Mouse (Mus musculus): ENCODE measurements around the gene Hrk. TPM values are rescaled to one million over a fixed set of nuclear protein-coding genes. Genes with fewer than 3 reads are reported as not detected.

Gene Hrk
- under 1 TPM; 0.33 to 0.91 TPM for total RNA-seq (2021)
- long read RNA-seq, experiment 1, full-length matches to known transcripts: 1 of 1 reads
- long read RNA-seq, experiment 1, partial matches to known transcripts: 0 of 1 reads
- long read RNA-seq, experiment 1, other reads (novel, unspliced or antisense): 0 of 1 reads
- long read RNA-seq, experiment 2: 0 reads

DNA sequence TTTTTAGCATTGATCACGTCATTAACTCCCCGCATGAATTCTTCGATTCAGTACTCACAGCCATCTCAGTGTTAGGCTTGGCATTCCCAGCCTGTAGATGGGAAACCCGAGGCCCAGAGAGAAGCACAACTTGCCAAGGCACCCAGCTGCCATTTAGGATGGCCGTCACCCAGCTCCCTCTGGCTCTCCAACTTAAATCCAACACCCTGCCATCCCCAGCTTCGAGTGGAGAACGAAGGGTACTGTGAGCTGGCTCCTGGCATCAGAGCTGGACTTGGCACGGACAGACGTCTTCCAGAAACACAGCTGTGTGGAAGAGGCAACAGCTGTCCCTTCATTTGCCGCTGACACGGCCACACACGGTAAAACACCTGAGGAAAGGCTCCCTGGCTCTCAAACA lies at the start of gene Hrk:
Hrk (plus strand) TSS at position 68 of the 400 bp plus-strand sequence.
- DNase-seq: no peak

DNA sequence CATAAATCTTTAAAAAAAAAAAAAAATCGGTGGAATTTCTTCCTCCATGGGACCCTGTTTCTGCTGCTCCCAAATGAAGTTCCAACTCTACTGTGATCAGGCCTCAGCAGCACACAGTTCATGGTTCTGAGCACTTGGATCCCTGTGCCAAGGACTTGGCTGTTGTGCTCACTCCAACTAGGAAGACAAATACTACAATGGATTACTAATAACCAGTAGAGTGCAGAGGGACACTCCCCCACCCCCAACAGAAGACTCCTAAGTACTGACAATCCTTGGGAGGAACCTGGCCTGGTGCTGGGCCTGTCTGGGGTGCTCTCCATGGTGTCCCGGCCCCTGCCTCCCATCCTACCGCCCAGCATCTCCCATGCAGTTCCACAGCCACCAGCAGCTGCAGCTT lies 46.1 kb upstream of the Hrk start:
- no peak for DNase-seq

DNA sequence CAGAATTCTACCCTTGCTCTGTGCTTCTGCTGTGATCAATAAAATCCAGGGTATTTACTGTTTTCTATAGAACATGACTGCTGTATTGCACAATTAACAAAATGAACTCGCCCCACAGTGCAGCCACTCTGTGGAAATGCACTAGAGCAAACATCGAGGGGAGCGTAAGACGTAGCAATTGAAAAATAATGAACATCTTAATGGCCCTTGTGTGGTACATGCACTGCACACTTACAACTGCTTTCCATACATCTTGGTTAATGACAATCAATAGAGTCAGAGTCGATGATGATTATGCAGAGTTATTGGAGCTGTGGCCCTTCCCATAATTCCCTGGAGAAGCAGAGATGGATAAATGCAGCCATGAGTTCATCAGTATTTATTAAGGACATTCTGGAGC lies 45.5 kb upstream of the Hrk start:
- no peak for DNase-seq

DNA sequence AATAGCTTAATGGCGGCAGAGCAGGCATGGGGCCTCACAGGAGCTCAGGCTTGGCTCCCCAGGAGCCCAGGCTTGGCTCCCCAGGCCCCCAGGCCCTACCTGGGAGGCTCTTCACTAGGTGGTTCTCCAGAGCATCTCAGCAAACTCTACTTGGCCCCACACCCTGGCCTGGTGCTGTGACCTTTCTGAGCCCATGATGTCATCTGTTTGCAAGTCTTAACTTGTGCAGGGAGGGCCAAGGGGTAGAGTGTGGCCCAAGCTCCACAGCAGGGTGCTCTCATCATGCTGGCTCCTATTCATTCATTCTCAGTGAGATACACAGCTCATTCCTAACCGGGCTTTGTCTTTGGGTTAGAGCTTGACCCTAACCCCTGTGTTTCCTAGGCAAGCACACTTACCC lies 43.8 kb upstream of the Hrk start:
- DNase-seq: no peak

DNA sequence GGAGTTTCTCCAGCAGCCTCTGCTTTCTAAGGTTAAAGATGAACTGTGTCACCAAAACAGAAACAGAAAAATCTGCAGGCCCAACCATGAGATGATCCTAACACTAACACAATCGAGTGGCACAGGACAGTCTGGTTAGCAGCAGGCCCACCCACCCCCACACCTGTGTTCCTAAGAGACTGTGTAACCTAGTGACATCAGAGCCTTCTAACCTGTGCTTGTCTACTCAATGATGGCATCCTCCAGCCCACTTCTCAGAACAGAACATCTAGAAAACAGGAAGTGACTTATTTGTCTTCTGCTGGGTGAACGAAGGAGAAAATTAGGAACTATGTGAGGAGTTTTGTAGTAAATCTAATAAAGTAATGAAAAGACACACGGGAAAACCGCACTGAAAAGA lies 42.5 kb upstream of the Hrk start:
- no peak for DNase-seq

DNA sequence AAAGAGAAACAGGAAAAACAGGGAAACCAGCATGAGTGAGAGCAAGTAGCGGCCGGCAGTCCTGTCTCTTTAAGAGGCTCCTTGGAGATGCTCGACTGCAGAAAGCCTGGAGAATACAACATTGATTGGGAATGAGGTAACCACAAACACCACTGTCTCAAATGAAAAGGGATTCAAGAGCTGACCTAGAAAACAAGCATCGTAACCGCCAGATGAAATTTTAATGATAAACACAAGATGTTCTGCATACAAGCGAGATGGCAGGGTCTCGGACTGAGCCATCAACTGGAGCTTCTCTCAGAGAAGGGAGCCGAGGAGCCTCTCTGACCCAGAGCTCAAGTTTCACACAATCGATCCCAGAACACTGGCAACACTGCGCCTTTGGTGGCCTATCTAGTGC lies 41.4 kb upstream of the Hrk start:
- no peak for DNase-seq

DNA sequence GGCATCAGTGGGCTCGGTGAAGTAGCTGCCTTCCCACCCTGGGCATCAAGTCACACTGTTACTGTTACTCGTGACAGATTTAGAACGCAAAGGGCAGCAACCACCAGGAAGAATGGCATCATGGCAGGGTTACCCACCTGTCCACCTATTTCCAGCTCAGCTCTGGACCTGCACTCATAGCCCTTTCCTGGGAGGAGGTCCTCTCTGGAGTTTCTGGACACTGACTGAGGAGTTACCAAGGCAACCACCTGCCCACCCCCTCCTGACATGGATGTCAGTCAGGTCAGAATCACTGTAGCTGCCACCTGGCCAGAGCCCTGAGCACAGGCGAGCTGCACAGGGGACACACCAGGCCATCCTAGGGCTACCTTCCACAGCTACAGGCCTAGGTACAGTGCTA lies 37.8 kb upstream of the Hrk start:
- DNase-seq: no peak

DNA sequence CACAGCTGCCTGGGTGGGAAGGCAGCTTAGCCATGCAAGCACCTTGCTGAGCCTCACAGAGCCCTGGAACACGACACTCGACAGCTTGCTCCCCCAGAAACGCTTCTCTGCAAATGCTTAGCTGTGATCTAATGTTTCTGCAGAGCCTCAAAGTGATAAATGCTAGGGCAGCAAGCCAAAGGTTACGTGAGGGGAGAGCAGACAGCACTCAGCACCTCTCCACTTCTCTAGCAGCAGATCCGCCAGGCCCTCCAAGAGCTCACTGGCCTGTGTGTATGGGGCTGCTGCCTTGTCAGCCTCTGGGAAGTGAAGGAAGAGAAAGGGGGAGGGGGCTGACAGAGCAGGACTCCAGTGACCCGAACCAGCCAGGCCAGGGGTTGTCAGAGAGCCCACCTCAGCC lies 36.2 kb upstream of the Hrk start:
- DNase-seq: no peak

DNA sequence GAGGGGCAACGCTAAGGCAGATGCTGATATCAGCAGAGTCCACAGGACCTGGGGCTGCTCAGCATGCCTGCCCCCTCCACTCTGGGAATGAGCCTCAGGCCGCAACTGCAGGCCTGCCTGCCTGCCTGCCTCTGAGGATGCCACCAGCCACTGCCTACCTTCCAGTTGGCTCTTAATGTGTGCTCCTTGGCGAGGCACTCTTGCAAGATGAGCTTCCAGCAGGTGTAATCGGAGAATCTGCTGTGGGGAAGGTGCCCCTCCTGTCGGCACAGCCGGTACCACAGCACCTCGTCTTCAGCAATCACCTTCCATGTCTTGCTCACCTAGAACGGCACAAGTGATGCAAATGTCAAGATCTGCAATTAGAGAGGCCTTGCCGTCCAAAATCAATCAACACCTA lies 35.8 kb upstream of the Hrk start:
- DNase-seq: no peak

DNA sequence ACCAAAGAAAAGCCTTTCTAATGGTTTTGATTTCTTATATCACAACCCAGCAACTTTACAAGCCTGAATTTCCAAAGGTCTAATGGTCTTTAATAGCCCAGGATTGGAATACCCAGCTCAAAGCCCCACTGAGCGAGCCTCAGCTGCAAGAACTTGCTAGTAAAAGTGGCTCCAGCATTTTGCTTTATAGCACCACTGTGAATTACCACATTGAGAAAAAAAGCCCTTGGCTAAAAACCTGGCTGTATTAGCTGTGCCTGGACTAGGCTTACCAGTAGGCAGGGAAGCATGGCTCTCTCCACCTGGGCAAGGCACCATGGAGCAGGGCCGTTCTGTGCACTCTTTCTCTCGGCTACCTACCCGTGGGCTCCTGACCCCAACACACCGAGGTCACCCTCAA lies 28.1 kb upstream of the Hrk start:
- DNase-seq: no peak

DNA sequence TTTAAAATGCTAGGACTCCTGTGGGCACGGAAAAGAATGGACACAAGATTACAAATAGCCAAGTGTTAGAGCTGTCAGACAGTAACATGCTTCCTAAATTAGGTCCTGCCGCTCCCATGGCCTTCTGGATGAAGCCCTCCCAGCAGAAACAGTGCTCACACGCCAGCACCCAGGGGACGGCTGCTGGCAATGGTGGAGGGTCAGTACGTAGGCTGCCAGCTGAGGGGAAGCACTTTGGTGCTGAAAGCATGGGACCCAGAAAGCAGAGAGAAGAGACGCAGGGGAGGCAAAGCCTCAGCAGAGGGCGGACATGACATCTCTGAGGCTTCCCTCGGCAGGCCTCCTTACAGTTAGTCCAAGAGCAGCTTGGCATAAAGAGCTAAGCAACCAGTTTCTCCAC lies 24.8 kb upstream of the Hrk start:
- DNase-seq: peak; percentile 24

DNA sequence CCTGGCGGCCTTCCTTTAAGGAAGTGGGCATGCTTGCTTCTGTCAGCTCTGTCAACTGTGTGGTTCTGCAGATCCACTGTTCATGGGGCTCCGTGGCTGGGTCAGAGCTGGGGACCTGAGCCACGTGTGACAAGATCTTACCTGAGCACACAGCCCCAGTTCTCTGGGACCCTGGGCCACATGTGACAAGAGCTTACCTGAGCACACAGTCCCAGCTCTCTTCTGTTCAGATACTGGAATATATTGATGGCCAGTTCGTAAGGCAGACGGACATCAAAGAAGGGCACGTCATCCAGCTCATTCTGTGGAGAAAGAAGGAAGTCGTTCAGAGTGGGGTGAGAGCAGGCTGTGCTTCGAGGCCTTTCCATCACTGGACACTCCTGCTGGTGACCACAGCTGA lies 22.0 kb upstream of the Hrk start:
- no peak for DNase-seq

DNA sequence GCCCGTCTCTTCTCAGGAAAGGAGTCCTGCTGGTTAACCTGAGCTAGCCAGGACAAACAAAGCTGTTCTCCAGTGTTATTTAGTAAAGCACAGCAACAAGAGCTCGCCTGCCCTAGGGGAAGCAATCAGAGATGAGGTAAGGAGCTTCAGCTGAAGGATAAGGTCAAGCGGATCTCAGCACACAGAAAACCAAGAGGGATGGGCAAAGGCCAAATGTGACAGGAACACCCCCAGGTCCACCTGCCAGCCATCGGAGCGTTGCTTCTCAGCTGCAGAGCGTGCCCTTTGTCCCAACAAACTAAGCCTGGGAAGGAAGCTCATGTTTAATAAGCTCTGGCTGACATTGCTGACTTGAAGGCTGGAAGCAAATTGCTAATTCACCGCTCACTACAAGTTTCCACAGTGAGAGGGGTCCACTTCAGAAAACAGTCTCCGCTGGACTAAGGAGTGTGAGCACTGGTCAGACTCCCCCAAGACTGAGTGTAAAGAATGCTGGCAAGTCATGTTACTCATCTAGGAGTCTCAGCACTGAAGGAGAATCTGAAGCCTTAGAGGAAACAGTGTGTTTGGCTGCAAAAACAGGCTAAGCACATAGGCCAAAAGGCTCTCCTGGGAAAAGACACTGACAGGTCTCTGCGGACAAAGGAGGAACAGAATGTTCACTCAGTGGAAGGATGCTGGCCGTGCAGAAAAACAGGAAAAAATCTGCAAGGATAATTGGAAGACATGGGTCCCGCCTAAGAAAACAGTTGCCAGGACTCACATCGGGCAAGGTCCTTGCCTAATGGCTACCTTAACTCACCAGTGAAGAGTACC lies 21.0 kb upstream of the Hrk start:
- DNase-seq: peak; percentile 25

DNA sequence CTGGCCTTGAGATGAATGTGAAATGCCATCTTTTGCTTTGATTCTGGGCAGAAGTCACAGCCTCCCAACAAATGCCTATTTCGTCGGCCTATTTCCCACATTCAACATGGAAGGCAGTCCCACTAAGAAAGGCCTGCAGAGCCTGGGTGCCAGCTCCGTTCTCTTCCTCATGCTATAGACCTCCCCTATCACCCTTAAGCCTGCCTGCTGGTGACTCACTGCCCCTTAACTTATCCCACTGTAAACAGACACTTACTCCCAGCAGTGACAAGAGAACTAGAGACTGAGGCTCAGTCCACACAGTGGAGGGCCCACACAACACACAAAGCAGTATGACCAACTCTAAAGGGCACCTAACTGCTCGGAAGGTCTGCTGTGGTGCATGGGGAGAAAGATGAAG lies 20.1 kb upstream of the Hrk start:
- DNase-seq: no peak

DNA sequence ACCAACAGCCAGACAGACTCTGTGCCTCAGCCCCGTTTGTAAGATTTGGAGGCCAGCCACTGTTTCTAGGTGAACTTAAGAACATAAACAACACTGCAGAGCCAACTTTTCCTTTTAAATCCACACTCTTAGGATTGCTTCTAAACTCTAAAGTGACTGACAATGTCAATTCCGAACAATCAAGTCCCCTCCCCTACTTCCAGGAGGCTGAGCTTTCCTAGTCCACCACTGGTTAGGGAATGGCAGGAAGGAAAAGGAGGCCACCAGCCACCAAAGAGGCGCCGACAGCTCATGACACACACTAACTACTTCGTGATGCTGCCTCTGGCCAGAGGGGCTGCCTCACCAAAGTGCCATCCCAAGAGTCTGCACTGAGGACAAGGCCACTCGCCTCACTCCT lies 19.7 kb upstream of the Hrk start:
- DNase-seq: no peak

DNA sequence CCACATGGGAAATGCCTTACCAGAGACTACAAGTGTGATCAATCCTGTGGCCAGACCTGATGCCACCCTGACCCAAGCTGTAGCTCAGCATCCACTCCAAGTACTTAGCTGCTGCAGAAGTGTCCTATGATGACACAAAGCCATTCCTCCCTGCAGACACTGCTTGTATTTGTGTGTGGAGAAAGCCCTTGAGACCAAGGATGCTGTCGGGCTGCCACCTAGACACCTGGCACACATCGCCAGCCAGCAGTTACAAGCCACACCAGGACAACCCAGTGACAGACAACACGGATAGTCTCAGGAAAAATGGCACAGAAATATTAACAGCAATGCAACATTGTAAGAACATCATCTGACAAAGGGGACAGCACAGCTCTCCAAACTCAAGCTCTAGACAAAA lies 19.0 kb upstream of the Hrk start:
- DNase-seq: no peak

DNA sequence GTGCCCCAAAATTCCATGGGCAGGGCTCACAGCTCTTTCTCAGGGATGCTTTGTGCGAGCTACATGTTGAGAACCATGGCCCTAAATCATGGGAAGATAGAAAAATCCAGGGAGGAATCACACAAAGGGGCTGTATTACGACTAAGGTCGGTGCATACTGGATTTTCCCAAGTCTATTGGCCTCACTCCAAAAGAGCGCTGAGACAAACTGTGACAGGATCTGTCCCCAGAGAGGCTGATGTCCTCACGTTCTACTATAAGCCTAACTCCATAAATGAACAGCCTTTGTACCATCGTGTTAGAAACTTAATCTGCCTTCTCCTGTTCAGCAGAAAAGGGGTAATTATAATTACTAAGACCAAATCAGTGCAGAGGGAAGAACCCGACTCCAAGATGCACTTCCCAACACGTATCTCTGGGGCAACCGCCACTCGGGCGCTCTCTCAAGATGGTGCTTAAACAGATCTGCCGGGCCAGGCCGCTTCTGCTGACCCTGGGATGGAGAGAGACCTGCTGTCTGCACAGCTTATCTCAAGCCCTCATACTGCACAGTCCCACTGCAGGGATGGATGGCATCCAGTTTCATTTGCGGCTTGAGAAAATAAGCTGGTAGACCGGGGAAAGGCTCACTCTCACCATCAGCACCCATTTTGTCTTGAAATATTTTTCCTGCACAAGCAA lies 18.3 kb upstream of the Hrk start:
- no peak for DNase-seq

DNA sequence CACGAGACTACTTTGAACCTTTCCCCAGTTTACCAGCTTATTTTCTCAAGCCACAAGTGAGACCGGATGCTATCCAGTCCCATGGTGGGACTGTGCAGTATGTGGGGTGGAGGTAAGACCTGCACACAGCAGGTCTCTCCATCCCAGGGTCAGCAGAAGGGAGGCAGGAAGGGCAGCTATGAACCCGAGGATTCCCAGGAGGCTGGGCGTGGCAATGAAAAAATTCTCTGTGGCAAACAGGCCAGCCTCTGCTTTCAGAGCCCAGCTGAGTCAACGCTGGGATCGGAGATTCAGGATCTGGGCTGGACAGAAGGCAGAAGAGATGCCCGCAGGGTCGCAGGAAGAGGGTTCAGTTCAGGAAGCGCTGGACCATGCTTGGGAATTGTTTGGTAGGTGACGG lies 17.2 kb upstream of the Hrk start:
- no peak for DNase-seq

DNA sequence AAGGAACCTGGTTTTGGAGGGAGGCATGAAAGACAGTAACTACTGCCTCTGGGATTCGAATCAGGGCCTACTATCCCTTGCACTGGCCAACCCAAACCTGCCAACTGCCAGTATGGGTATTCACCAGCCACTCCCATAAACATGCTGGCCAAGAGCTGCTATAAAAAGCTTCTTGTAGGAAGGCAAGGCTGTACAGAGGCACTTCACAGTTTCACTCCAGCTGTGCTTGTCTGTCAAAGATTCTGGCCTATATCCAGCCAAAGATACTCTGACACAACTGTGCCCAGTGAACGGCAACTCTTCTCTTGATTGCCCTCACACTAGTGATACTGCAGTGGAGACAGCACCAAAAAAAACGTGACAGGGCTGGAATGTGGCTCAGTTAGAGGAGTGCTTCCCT lies 14.7 kb upstream of the Hrk start:
- DNase-seq: no peak

DNA sequence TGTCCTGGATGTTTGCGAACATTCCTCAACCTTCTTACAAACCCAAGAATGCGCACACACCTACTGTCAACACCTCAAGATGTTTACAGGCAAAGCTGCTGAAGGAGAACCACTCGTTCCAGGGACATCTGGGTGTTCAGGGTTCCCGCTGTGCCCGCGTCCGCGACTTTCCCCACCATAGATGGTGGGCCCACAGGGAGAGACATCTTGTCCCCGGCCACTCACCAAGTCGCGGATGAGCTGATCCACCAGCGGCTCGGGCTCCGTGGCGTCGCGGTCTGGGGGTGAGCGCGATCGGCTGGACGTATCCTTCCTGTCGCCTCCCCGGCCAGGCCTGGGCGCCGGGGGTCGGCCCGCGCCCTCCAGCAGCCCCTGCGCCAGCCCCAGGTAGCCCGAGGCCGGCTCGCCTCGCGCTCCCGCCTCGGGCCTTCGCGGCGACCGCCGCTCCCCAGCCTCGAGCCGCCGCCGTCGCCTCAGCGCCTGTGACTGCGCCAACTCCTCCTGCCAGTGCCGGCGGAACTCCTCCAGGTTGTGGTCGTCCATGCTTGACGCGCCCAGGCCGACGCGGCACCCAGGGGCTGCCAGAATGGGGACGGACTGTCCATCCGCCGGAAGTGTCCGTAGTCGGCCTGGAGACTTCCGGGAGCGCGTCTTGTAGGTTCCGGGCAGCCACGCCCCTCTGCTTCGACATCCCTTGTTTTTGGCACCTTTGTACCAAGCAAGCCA lies 9.4 kb upstream of the Hrk start, which contains the start of gene Fbxw8:
Fbxw8 (minus strand) TSS at position 626 of the 726 bp plus-strand sequence.
- DNase-seq: peak; percentile 94

DNA sequence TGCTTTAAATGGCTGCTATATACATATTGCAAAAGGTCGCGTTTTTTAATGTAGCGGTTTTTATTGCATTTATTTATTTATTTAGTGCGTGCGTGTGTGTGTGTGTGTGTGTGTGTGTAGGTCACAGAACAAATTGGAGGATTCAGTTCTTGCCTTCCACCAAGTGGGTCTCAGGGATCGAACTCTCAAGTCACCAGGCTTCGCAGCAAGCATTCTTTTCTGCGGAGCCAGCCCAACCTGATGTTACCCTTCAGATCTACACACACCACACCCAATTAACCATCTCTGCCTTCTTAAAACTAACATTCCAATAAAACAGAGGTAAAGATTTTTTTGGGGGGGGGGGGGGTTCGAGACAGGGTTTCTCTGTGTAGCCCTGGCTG lies 8.9 kb upstream of the Hrk start:
- no peak for DNase-seq

DNA sequence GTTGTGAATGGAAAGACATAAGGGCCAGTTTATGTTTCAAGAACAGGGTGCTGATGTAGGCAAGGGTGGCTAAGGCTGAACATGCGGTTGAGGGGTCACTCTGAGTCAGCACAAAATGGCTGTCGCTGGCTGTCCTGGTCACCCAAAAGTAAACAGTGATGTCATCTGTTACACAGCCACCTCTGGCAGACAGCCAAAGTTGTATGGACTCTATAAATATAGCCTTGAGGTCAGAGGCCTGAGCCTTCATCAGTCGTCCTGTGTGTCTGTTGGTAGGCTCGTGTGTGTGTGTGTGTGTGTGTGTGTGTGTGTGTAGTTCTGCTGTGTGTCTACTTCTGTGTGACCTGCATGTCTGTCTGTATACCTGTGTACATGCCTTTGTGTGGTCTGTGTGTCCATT lies 7.5 kb upstream of the Hrk start:
- no peak for DNase-seq

DNA sequence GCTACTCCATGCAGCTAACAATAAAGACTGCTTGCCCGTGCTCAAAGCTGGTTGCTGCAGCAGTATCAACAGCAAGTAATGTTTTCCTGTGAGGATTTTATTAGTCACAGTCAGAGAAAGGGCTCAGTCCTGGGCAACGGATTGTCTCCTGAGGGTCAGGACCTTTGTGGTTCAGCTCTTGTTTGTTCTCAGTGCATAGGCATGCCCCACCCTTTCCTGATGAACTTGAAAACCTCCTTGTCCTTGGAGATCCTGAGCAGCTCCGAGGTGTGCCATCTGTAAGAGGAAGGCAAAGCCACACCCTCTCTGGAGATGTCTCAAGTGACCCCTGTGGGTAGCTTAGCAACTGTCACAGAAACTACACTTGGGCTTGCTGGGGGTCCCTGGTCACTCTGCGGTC lies 3.8 kb upstream of the Hrk start:
- no peak for DNase-seq
